Mouse (Mus musculus): ENCODE data around the gene Wdr81.
"Not testable (repeated sequence)": the region's sequence is repeated elsewhere in the genome, so short reads cannot be mapped to it uniquely, and the experiment has no call there.

Wdr81 gene

DNA sequence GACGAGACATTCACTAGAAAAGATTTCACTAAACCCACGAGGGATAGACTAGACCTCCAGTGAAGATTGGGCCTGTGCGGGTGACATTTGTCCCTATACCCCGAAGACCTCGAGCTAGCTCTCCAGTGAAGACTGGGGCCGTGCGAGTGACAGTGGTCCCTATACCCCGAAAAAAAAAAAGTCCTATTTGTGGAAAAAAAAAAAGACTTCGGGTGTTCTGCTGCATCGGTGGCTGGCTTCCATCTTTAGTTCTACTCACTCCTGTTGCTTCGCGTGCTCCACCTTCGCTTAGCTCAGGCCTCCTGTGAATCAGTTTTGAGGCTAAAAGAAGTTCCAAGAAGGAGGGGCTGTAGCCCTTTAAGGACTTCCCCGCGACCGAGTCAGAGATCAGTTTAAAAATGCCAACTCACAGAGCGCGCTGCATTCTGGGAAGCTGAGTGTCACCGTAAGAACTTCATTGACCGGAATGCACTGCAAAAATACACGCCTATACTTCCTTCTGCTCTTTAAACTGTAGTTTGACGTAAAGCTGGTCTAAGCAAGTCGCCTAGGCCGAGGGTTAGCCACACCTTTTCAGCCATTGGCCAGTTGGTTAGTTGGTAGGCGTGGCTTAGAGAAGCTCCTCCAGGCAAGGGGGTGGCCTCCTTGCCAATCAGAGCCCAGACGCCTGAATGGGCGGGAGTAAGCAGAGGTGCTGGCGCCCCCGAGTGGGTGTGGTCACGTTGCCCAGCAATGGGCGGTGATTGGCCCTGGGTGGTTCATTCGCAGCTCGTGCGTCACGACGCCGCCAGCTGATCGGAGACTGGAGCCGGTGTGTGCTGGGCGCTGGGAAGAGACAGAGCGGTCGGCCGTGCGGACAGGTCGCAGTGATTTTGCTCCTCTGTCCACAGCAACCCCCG, 6.6 kb upstream of the Wdr81 start, which contains the start of gene Tlcd2:
Gene Tlcd2 (plus strand): TSS at position 872 of the 899 bp plus-strand sequence.
- in situ Hi-C loops (cut with MboI; ENCODE audit: low sequenced_read_pairs), result no loop called here

DNA sequence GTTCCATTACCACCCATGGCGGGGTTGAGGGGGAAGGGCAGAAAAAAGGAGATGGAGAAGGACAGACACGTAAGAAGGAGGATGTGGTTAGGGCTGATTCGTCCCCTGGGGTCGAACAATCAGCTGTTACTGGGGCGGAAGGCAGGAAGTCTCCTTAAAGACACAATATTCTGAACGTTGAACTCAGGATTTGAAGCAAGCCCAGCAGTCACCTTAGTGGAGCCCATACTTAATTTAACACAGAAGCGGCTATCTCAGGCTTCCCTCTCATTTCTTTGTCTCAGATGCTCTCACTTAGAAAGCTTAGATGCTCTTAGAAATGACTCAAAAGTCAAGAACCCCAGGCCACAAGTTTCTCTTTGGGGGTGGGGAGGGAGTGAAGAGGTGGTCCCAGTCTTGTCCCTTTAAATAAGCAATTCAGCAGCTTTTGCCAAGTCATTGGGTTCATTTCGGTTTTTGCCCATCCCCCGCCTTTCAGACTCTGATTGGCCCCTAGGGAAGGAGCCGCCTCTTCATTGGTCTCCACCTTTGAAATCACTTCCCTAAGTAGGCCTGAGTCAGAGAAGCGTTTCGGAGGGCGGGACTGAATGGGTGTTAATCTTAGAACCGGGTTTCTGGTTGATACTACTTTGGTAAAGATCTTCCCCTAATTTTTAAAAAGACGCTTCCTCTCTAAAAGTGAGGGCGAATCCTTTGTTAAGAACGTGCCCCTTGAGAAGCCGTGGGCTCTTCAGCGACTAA, 5.8 kb upstream of the Wdr81 start:
- in situ Hi-C loops (cut with MboI; ENCODE audit: low sequenced_read_pairs), result no loop called here

DNA sequence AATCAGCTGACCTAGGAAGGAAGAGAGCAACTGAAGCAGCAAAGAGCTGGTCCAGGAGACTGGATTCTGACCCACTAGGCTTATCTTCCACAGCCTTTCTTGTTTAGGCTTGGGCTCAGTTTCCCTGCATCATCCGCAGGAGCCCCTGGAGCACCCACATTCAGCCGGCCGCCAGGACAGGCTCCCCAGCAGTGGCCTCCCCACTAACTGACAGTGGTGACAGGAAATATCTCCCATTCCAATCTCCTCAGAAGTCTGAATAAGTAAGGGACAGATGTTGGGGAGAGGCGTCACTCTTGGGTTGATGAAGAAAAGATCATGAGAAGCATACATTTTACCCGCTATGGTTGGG, 5.2 kb upstream of the Wdr81 start:
- in situ Hi-C loops (cut with MboI; ENCODE audit: low sequenced_read_pairs), result no loop called here

DNA sequence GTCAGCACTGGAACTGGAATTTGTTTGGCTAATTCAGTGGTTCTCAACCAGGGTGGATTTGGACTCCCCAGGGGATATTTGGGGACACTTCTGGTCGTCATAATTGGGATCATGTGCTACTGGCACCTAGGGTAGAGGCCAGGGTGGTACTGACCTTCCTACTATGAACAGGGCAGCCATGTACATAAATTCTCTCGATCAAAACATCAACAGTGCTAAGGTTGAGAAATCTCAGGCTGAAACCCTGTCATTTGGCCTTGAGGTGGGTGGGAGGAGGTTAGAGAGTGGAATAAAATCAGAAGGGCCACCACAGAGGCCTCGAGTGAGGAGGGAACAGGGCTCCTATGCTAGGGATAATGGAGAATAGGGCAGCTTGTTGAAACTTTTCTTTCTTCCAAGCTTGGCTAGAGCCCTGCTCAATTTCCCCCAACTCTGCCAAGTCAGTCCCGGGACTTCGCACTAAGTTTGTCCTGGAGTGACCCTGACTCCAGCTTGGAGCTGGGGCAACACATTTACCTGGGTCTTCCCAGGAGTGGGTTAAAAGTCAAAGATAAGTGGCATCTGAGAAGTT, 4.7 kb upstream of the Wdr81 start:
- in situ Hi-C loops (cut with MboI; ENCODE audit: low sequenced_read_pairs), result no loop called here

DNA sequence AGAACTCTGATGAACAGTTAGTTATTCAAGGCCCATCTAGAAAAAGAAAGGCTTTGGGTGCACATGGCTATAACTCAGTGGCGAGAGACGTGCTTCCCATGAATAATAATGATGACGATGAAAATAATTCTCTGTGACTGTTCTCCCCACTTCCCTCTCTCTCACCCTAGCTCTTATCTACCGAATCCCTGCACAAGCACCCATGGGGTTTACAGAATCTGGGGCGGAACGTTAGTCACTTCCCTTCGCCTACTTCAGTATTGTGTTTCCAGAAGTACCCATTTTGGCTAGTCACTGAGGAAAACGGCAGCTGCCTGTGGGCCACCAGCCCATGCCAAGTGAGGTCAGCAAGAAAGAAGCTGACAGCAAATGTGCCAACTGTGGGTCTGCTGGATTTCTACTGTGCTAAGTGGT, 4.1 kb upstream of the Wdr81 start:
- in situ Hi-C loops (cut with MboI; ENCODE audit: low sequenced_read_pairs), result no loop called here

DNA sequence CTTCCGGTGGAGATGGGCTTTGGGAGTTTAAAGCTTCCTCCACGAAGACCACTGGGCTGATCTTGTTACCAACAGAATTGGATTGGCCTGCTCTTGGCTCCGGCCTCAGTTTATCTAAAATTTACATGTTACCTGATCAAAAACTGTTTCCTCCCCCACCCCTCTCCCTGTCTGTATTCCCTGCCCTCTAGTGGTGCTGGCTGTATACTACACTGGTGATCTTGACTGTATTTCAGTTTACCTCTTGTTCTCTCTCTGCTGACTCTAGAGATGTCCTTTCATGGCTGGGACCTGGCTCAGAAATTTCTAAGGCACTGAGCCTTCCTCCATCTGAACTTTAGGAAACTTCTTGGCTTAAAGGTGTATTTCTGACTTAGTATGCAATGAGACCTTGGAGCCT, 3.7 kb upstream of the Wdr81 start:
- in situ Hi-C loops (cut with MboI; ENCODE audit: low sequenced_read_pairs), result no loop called here

DNA sequence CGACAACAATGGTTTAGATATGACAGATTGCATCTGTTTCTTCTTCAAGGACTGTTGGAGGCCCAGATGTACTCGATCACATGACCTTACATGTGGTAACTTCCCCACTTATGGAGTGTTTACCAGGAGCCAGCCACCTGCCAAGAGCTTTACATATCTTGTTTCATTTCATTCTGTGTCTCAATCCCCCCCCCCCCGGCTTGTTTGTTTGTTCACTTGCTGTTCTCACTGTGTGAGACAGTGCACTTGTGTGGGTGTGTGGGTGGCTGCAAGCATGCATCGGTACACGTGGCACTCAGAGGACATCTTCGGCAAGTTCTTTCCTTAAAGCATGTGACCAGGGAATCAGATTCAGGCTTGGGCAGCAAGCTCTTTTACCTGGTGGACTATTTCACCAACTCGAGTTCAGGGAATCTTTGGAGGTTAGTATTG, 1.9 kb upstream of the Wdr81 start:
- in situ Hi-C loops (cut with MboI; ENCODE audit: low sequenced_read_pairs), result no loop called here

DNA sequence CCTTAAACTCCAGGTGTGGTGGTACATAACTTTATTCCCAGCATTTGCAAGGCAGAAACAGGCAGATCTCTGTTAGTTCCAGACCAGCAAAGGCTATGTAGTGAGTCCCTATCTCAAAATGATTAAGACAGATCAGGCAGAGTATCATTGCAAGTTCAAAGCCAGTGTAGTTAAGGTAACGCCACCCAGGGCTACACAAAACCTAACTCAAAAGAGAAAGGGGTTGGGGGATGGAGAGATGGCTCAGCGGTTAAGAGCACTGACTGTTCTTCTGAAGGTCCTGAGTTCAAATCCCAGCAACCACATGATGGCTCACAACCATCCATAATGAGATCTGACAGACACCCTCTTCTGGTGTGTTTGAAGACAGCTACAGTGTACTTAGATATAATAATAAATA, 1.5 kb upstream of the Wdr81 start:
- in situ Hi-C loops (cut with MboI; ENCODE audit: low sequenced_read_pairs), result not testable (repeated sequence)

DNA sequence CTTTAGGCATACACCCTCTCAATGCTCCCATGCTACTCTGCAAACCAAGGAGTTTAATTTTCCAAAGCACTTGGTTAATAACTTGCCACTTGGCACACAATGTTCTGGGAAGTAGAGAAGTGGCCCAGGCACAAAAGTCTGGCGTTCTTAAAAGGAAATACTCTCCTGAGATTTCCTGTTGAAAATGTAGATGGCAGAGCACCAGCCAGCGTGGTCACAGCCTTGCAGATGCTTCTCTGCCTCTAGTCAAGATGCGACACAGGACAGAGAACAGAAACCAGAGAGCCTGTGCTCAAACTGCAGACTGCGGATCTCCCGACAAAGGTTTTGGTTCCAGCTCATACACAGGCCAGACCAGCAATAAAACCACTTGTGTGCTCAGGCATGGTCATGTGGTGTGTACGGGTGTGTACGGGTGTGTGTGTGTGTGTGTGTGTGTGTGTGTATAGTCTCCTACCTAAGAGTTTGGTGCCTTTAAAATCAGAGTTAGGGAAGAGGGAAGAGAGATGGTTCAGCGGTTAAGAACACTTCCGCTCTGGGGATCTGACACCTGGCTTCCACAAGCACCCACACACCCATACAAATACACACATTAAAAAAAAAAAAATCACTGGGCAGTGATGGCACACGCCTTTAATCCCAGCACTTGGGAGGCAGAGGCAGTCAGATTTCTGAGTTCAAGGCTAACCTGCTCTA, 672 bp upstream of the Wdr81 start:
- in situ Hi-C loops (cut with MboI; ENCODE audit: low sequenced_read_pairs), result no loop called here

DNA sequence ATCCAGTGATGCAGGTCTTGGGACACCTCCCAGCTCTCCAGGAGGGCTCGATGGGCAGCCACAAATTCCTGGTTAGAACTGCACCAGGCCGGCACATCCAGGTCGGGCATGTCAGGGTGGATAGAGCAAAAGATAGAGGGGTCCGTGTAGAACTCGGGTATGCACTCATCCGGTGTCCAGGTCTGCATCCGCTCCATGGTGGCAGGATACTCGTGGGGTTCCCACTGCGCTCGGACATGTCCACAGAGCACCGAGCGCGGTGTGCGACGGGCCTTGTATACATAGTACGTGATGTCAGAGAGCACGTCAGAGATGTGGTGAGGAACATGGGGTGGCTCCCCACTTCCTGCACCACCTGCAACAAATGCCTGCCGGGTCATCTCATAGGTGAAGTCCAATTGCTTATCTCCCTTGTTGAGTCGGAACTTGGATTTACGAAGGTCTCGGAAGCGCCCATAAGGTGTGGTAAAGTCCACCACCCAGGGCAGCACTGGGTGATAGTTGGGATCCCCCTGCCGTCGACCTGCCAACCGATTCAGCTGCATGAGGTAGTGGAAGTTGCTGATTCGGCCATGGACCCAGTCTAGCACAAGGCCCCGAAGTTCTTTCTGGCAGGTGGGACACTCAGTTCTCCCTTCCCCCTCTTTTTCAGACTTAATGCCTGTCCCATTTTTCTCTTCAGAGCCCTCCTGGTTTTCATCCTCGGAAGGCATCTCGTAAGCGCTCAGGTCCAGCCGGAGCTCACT, 1.5 kb downstream of the Wdr81 start:
- in situ Hi-C loops (cut with MboI; ENCODE audit: low sequenced_read_pairs), result no loop called here

DNA sequence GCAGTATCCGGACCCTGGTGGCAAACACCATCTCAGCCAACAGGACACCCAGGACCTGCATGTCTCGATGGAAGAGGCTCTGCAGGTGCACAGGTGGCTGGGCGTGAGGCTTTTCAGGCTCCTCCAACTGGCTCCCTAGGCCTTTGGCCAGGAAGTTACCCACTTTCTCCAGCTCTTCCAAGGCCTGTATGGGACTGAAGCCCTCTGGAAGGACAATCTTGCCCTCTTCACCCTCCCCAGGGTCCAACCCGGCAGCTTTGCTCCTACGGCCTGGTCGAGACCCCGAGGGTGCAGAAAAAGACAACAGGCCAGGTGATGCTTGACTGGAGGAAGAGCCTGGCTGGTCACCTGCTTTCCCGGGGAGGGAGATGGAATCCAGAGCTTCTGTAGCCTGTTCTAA, 2.4 kb downstream of the Wdr81 start:
- in situ Hi-C loops (cut with MboI; ENCODE audit: low sequenced_read_pairs), result no loop called here

DNA sequence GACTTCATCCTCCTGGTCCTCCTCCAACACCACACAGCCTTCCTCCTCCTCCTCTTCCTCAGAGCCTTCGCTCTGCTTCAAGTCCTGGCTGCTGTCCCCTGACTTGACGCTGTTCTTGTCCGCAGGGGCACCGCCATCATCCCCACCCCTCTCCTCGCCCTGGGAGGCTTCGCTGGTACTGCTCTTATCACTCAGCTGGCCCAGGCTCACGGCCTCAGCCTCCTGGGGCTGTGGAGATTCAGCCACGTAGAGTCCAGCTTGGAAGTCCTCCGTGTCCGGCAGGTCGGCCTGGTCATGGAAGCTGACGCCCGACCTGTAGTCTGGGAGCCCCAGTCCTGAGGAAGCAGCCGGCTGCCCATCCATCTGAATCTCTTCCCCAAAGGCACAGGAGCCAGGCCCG, 3.6 kb downstream of the Wdr81 start:
- in situ Hi-C loops (cut with MboI; ENCODE audit: low sequenced_read_pairs), result no loop called here

DNA sequence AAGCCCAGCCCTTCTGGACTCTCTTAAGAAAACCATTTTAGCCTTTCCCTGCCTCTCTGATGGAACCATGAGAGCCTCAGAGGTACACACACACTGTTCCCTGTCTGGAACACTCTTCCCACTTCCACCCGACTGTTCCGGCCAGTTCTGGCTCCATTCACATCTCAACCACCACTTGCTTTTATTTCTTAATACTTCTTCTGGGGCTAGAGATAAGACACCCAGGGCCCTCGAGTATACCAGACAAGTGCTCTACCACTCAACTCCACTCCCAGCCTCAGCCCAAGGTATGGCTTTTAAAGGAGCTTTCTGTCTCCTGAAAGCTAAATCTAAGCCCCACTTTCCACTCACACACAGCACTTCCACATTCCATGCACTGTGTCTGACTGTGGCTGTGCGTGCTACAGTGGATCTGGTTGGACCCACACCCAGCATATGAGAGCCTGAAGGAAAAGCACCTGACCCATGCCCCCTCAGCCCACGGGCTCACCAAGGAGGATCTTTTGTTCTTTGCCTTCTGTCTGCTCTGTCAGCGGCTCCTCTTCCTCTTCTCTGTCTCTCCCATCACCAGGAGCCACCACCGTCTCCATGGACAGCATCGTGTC, 4.1 kb downstream of the Wdr81 start:
- in situ Hi-C loops (cut with MboI; ENCODE audit: low sequenced_read_pairs), result no loop called here

DNA sequence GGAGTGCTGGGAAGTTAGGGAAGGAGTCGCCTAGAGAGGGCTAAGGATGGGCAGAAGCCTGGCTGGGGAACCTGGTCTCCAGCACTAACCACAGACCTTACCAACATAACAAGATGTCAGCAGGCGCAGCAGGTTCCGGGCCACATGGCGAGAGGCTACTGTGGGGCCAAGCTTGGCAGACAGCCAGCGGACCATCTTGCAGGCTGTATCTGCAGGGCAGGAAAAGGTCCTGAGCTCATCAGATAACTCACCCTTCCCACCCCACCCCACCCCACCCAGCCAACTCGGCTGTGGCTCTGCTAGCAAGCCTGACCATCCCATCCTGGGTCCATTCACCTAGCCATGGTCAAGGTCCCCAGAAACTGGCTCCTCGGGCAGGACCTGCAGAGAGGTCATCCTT, 4.8 kb downstream of the Wdr81 start:
- in situ Hi-C loops (cut with MboI; ENCODE audit: low sequenced_read_pairs), result no loop called here

DNA sequence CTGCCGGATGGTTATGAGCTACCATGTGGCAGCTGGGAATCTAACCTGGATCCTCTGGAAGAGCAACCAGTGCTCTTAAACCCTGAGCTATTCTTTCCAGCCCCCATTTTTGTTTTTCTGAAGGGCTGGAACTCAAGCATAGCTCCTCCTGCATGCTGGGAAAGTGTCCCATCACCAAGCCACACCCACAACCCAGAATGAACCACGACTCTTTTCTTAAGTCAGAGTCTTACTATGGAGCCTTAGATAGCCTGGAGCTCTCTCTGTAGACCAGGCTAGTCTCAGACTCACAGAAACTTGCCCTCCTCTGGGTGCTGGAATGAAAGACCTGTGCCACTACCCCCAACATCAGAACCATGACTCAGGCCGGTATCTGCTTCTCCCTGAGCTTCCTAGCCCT, 5.9 kb downstream of the Wdr81 start:
- in situ Hi-C loops (cut with MboI; ENCODE audit: low sequenced_read_pairs), result no loop called here

DNA sequence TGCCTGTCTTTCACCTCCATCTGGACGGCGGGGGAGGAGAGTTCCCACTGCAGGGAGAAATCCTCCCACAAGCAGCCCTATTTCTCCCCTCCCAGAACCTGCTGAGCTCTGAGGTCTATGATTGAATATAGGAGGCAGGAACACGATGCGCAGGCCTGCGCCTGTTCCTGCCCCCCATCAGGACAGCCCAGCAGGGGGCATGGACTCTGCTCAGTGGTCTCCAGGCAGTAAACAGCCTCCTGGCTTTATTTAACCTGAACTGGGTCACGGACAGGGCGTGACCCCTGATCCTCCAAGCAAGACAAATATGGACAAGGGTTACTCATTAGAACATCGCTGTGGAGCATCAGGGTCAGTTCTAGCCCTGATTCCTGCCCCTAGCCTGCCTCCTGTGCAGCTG, 10.8 kb downstream of the Wdr81 start:
- in situ Hi-C loops (cut with MboI; ENCODE audit: low sequenced_read_pairs), result no loop called here

DNA sequence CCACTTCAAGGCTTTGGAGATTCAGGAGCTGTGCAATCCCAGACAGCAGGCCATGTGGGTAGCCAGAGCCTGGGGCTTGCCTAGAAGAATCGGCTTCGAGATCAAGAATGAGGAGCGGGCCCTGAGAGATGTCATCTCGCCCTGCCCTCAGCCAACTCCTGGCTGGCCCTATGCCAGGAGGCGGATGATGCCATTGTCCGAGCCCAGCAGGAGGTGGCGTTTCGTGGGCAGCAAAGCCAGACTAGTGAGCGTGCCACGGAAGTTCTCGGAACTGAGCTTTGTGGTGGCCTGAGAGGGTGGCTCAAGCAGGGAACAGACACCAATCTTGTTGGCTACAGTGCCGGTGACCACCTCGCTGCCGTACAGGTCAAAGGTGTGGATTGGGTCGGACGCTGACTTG, 12.9 kb downstream of the Wdr81 start:
- in situ Hi-C loops (cut with MboI; ENCODE audit: low sequenced_read_pairs), result no loop called here

DNA sequence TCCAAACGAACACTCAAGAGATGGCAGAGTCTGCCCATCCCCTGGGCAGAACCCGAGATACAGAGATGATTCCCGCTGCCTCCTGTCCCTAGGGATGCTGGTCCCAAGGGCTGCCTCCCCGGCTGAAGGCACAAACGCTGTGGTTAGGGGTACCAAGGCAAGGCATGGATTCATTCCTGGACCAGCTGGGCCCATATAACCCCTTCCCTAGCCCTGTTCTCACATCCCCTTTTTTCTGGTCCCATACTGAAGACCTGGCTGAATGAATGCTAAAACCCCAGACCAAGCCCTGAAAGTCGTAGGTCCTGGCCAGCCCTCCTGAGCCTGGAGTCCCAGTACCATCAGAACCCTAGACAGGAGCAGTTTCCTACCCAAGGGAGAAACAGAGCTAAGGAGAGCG, 13.5 kb downstream of the Wdr81 start:
- in situ Hi-C loops (cut with MboI; ENCODE audit: low sequenced_read_pairs), result no loop called here

DNA sequence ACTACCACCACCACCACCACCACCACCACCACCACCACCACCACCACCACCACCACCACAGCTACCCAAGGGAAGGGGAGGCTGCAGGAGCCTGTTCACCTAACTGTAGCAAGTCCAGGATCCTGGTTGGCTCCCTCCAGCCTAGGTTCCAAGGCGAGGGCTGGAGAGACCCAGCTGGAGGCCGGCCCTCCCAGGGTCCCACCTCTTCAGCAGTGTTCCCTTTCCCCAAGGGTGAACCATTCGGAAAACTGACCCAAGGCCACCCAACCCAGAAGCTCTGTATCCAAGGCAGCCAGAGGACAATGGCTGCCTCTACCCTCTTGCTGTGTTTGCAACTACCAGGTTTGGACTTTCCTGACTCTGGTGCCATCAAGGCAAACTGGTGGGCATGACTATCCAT, 14.6 kb downstream of the Wdr81 start:
- in situ Hi-C loops (cut with MboI; ENCODE audit: low sequenced_read_pairs), result no loop called here

DNA sequence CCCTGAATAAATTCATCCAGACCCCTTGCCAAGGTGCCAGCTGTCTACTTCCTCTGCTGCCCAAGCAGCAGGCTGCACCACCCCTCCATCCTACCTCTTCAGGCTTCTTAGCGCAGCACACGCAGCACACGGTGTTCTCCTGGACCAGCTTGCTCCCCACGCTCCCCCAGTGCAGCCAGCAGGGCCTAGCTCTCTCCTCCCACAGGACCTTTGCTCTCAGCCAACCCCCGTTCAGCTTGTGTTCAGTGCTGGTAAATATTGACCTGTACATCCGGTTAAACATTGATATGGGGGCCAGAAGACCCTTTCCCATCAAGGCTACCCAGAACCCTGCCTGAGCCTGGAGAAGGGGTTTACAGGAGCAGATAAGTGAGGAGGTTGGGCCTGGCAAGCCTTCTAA, 15.2 kb downstream of the Wdr81 start, which contains the start of gene Serpinf2:
Gene Serpinf2 (minus strand): TSS at position 229 of the 400 bp plus-strand sequence.
- in situ Hi-C loops (cut with MboI; ENCODE audit: low sequenced_read_pairs), result no loop called here
